In genomic region chr5:117455546-117455945, GRCm38 (mm10) we compare ENCODE assay signal across 26 mouse cellular contexts. TPM values are rescaled to one million over a fixed set of nuclear protein-coding genes. Genes with fewer than 3 reads are reported as not detected.
DNase-seq lines count a peak whose midpoint lies in the region; ATAC-seq lines count a peak whose summit lies in the region.
"Had no signal": no experiment of that assay in that cellular context is flagged by ENCODE, and none has a peak within 500 bp of the region (broad histone marks: within the 10 kb centered on the region; RNA-seq: fewer than 3 reads in every experiment).

No protein-coding gene starts in this region.

- H3K36me3 ChIP-seq in heart, embryonic 14.5 days (ENCODE audit: control insufficient read depth, insufficient read depth, low read length) = no peaks in the 10 kb centered on the region
- no peaks in the 10 kb centered on the region for H3K36me3 ChIP-seq in heart, embryonic 11.5 days (ENCODE audit: control insufficient read depth, insufficient read depth, low read length)
- H3K36me3 ChIP-seq in midbrain, embryonic 10.5 days = no peaks in the 10 kb centered on the region
- no peaks in the 10 kb centered on the region for H3K36me3 ChIP-seq in midbrain, embryonic 14.5 days (ENCODE audit: control insufficient read depth, insufficient read depth, low read length)
- H3K36me3 ChIP-seq: G1E; heart, embryonic 10.5 days; hindbrain, embryonic 12.5 days; intestine, embryonic 15.5 days had no signal

- H3K9ac ChIP-seq in heart, embryonic 14.5 days (ENCODE audit: low read length) = no peak overlapping the region
- H3K9ac ChIP-seq in heart, embryonic 11.5 days (ENCODE audit: low read depth, low read length) = no peak overlapping the region
- H3K9ac ChIP-seq in midbrain, embryonic 14.5 days (replicated peaks; ENCODE audit: low read length) = no peak overlapping the region
- H3K9ac ChIP-seq: forebrain, postnatal 0 days; hindbrain, embryonic 12.5 days; intestine, embryonic 15.5 days had no signal

- peak; percentile 33 for DNase-seq in midbrain, embryonic 10.5 days (ENCODE audit: low spot score)
- no peak for DNase-seq in midbrain, embryonic 14.5 days
- peak; percentile 56 for DNase-seq in brain, adult 2 months (ENCODE audit: low read depth, low spot score)
- DNase-seq in embryo, embryonic 9.5 days (ENCODE audit: extremely low spot score) = peak; percentile 27
- no peak for DNase-seq in urinary bladder, adult 2 months (ENCODE audit: low spot score)
- DNase-seq: adrenal gland, postnatal 10 days; adrenal gland, postnatal 36 days; cerebellum, adult 11 months; cerebellum, adult 2 months; cerebellum, adult 9-11 months; cerebellum, postnatal 25 days; forebrain, postnatal 0 days; gastrocnemius, postnatal 25 days; heart, postnatal 14 days; heart, postnatal 4 days; kidney, adult 11 months had no signal

- peak overlapping the region; percentile 21; the same call in 1 of the 2 replicates for H3K4me2 ChIP-seq in heart, embryonic 14.5 days (ENCODE audit: low read length)
- no peak overlapping the region for H3K4me2 ChIP-seq in heart, embryonic 11.5 days
- H3K4me2 ChIP-seq in midbrain, embryonic 14.5 days (ENCODE audit: low read length) = no peak overlapping the region
- H3K4me2 ChIP-seq: hindbrain, embryonic 12.5 days; intestine, embryonic 15.5 days had no signal

- no peaks in the 10 kb centered on the region for H3K9me3 ChIP-seq in heart, embryonic 14.5 days (ENCODE audit: control insufficient read depth, low read length)
- no peaks in the 10 kb centered on the region for H3K9me3 ChIP-seq in heart, embryonic 11.5 days (replicated peaks; ENCODE audit: control insufficient read depth, low read length)
- no peaks in the 10 kb centered on the region; the same call in 1 of the 2 replicates for H3K9me3 ChIP-seq in midbrain, embryonic 10.5 days (replicated peaks)
- H3K9me3 ChIP-seq in midbrain, embryonic 14.5 days (ENCODE audit: control insufficient read depth, low read length) = no peaks in the 10 kb centered on the region
- H3K9me3 ChIP-seq: heart, embryonic 10.5 days; intestine, embryonic 15.5 days had no signal

- H3K27me3 ChIP-seq in heart, embryonic 14.5 days (ENCODE audit: control insufficient read depth, insufficient read depth, low read length) = no peaks in the 10 kb centered on the region
- no peaks in the 10 kb centered on the region for H3K27me3 ChIP-seq in heart, embryonic 11.5 days (ENCODE audit: control insufficient read depth, insufficient read depth, low read length)
- H3K27me3 ChIP-seq in midbrain, embryonic 10.5 days (ENCODE audit: low read depth, poor library complexity, severe bottlenecking) = no peaks in the 10 kb centered on the region
- H3K27me3 ChIP-seq in midbrain, embryonic 14.5 days (ENCODE audit: control insufficient read depth, insufficient read depth, low read length) = no peaks in the 10 kb centered on the region
- H3K27me3 ChIP-seq: hindbrain, embryonic 12.5 days; intestine, embryonic 15.5 days had no signal

- ATAC-seq in heart, embryonic 14.5 days (ENCODE audit: insufficient number of reproducible peaks, insufficient read depth, low FRiP score, low read depth) = no peak
- no peak for ATAC-seq in heart, embryonic 11.5 days (replicated peaks; ENCODE audit: insufficient number of reproducible peaks, low FRiP score, low TSS enrichment)
- ATAC-seq in midbrain, embryonic 14.5 days (ENCODE audit: low FRiP score, low TSS enrichment) = no peak
- ATAC-seq in CD4-positive, CD25-positive, alpha-beta regulatory T cell, adult 4 months = no peak
- ATAC-seq: forebrain, embryonic 14.5 days; forebrain, postnatal 0 days; hindbrain, embryonic 16.5 days; intestine, embryonic 15.5 days; Patski had no signal

- 0 out of 4 replicates have a peak, but pooled peaks cover 0 to 2% of the 10 kb centered on the region in 2 experiments for H3K4me1 ChIP-seq in heart, embryonic 14.5 days (ENCODE audit: control insufficient read depth in 2 of 2, insufficient read depth in 2 of 2, low read length in 2 of 2)
- H3K4me1 ChIP-seq in heart, embryonic 11.5 days (ENCODE audit: control insufficient read depth, insufficient read depth, low read length) = peaks cover 3% of the 10 kb centered on the region; the same call in 1 of the 2 replicates
- peaks cover 32% of the 10 kb centered on the region for H3K4me1 ChIP-seq in midbrain, embryonic 10.5 days
- H3K4me1 ChIP-seq in midbrain, embryonic 14.5 days (ENCODE audit: control insufficient read depth, insufficient read depth, low read length) = no peaks in the 10 kb centered on the region
- H3K4me1 ChIP-seq: intestine, embryonic 15.5 days had no signal

- no peak overlapping the region for H3K27ac ChIP-seq in heart, embryonic 14.5 days (replicated peaks in 1 of 2; ENCODE audit: control insufficient read depth in 1 of 2, insufficient read depth in 1 of 2, low read depth in 2 of 2, low read length in 2 of 2)
- no peak overlapping the region for H3K27ac ChIP-seq in heart, embryonic 11.5 days (ENCODE audit: low read depth, low read length)
- H3K27ac ChIP-seq in midbrain, embryonic 10.5 days (replicated peaks) = peak overlapping the region; percentile 59
- no peak overlapping the region for H3K27ac ChIP-seq in midbrain, embryonic 14.5 days (replicated peaks; ENCODE audit: low read depth, low read length)
- H3K27ac ChIP-seq: heart, embryonic 10.5 days; hindbrain, embryonic 12.5 days; intestine, embryonic 15.5 days had no signal

- no peak overlapping the region for H3K4me3 ChIP-seq in heart, embryonic 14.5 days (ENCODE audit: control insufficient read depth in 1 of 2, insufficient read depth in 1 of 2, low read depth in 1 of 2, low read length in 2 of 2)
- H3K4me3 ChIP-seq in heart, embryonic 11.5 days (ENCODE audit: low read depth, low read length) = no peak overlapping the region
- H3K4me3 ChIP-seq in midbrain, embryonic 10.5 days = no peak overlapping the region
- no peak overlapping the region for H3K4me3 ChIP-seq in midbrain, embryonic 14.5 days (replicated peaks; ENCODE audit: low read depth, low read length)
- H3K4me3 ChIP-seq: heart, embryonic 10.5 days; hindbrain, embryonic 12.5 days; intestine, embryonic 15.5 days had no signal

- 45% methylated on average over 8 of the region's 8 CpGs for WGBS in heart, embryonic 14.5 days
- WGBS in heart, embryonic 11.5 days (ENCODE audit: insufficient replicate concordance) = 42% methylated on average over 8 of the region's 8 CpGs
- WGBS in midbrain, embryonic 10.5 days = 52% methylated on average over 8 of the region's 8 CpGs
- 34% methylated on average over 8 of the region's 8 CpGs for WGBS in midbrain, embryonic 14.5 days

RNA-seq across cellular contexts. Expression of gene Ksr2, which starts 41.7 kb away (rescaled TPM):
- 0.09 and 0.12 TPM in 2 replicates for polyA plus RNA-seq in heart, embryonic 14.5 days (2014; fragmentation: Nextera tagmentation; extraction: Ambion mirVana)
- polyA plus RNA-seq in heart, embryonic 11.5 days (2014; fragmentation: Nextera tagmentation; extraction: Ambion mirVana) = 0.15 and 0.19 TPM in 2 replicates
- 0.52 and 0.68 TPM in 2 replicates for polyA plus RNA-seq in midbrain, embryonic 10.5 days (2016; fragmentation: Nextera tagmentation; extraction: Ambion mirVana)
- 6.5 and 8.1 TPM in 2 replicates for polyA plus RNA-seq in midbrain, embryonic 14.5 days (2014; fragmentation: Nextera tagmentation; extraction: Ambion mirVana)
- 0.83 and 1.9 TPM in 2 replicates for polyA plus RNA-seq in urinary bladder, adult 2 months (2012; rRNA removed)
- polyA plus RNA-seq in CD4-positive, CD25-positive, alpha-beta regulatory T cell, adult 4 months (2017; shearing (Covaris generic)) = under 1 TPM; 0.79 to 0.99 TPM
- polyA plus RNA-seq: G1E, Patski had no signal

Comparison
In these comparisons a context has a peak if more than half of its experiments do, and no peak if none do; other contexts are left out.
1. DNase-seq: peak in midbrain, embryonic 10.5 days (single experiment), brain, adult 2 months (single experiment) and embryo, embryonic 9.5 days (single experiment); none in midbrain, embryonic 14.5 days (single experiment) and urinary bladder, adult 2 months (single experiment).